Mouse (Mus musculus): ENCODE data around the gene Pdlim7.

Gene Pdlim7

GRCm38 (mm10) chr13:55486029-55486794 lies 27.3 kb downstream of the Pdlim7 start:
- peak; percentile 54 for DNase-seq (ENCODE audit: low read depth, low spot score)

GRCm38 (mm10) chr13:55484520-55485088 lies 28.9 kb downstream of the Pdlim7 start:
- no peak for DNase-seq (ENCODE audit: low read depth, low spot score)

- DNase-seq (ENCODE audit: low read depth, low spot score) = peak; percentile 96
Observed at GRCm38 (mm10) chr13:55483593-55483992, 29.9 kb downstream of the Pdlim7 start.

GRCm38 (mm10) chr13:55483071-55483470 lies 30.4 kb downstream of the Pdlim7 start:
- DNase-seq (ENCODE audit: low read depth, low spot score) = no peak

GRCm38 (mm10) chr13:55482542-55482941 lies 30.9 kb downstream of the Pdlim7 start:
- DNase-seq (ENCODE audit: low read depth, low spot score) = no peak

- no peak for DNase-seq (ENCODE audit: low read depth, low spot score)
Observed at GRCm38 (mm10) chr13:55479929-55480328, 33.5 kb downstream of the Pdlim7 start.

DNA sequence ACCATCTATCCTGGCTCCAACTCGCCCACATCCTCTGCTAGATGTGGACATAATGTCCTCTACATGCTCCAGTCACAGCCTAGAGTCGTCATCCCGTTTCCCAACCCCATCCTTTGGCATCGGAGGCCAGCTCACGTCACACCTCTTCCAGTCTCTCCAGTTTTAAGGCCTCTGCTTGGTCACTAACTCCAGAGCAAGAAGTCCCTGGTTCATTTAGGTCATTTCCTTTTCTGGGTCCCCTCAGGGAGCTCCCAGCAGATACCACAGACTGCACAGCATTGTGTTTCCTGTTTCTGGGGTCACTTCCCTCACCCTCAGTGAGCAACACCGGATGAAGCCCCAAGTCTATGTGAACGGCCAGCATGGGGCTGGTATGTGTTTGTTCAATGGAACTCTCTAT lies 34.5 kb downstream of the Pdlim7 start:
- no peak for DNase-seq (ENCODE audit: low read depth, low spot score)

GRCm38 (mm10) chr13:55478036-55478435 lies 35.4 kb downstream of the Pdlim7 start:
- DNase-seq (ENCODE audit: low read depth, low spot score) = peak; percentile 62

GRCm38 (mm10) chr13:55477492-55477891 lies 36.0 kb downstream of the Pdlim7 start:
- no peak for DNase-seq (ENCODE audit: low read depth, low spot score)

DNA sequence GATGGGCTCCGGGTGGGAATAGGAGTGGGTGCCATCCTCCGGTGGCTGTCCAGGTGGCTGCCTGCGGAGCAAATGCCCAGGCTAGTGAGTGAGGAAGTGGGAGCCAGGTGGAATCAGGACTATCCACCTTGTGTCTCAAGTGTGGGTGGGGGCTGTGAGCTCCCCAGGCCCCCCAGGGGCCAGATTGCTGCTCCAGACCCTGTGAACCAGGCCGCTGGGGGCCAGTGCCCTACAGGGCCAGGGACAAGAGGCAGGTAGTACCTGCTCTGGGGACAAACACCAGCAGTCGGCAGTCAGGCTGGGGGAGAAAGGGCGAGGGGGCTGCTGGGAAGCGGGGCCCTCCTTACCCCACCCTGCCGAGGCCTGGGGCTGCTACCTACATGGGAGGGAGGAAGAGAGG lies 37.2 kb downstream of the Pdlim7 start:
- no peak for DNase-seq (ENCODE audit: low read depth, low spot score)

DNA sequence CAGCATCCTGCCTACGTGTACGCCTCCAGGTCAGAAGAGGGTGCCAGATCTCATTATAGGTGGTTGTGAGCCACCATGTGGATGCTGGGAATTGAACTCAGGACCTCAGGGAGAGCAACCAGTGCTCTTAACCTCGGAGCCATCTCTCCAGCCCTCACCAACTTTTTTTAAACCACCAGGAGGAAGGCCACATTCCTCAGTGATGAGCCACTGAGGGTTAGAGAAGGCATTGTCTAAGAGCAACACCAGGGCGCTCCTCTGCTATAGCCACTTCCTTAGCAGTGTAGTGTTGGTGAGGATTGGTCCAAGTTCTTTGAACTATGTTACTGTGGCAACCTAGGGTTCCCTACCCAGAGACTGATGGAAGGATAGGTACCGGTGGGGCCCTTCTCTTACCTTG lies 37.7 kb downstream of the Pdlim7 start:
- no peak for DNase-seq (ENCODE audit: low read depth, low spot score)

GRCm38 (mm10) chr13:55474621-55475069 lies 38.8 kb downstream of the Pdlim7 start:
- DNase-seq (ENCODE audit: low read depth, low spot score) = peak; percentile 91

DNA sequence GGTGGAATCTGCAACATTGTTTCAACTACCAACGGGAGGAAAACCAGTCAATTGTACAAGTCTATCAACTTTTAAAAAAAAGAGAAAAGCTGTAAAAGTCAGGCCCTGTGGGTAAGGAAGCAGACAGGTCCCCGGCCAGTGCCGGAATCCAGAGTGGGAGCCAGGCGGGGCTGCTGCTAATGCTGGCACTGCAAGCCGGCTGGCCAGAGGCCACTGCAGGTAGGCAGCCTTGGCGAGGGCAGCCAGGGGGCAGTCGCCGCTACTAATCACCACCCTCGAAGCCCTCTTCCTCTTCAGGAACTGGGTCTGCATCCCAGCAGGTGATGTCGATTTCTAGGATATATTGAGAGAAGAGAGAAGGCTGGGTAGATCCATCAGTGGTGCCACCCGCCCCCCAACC lies 39.5 kb downstream of the Pdlim7 start:
- DNase-seq (ENCODE audit: low read depth, low spot score) = no peak

GRCm38 (mm10) chr13:55473076-55473831 lies 40.2 kb downstream of the Pdlim7 start:
- DNase-seq (ENCODE audit: low read depth, low spot score) = peak; percentile 54

GRCm38 (mm10) chr13:55472132-55473022 lies 41.1 kb downstream of the Pdlim7 start:
- peak; percentile 83 for DNase-seq (ENCODE audit: low read depth, low spot score)

- no peak for DNase-seq (ENCODE audit: low read depth, low spot score)
Observed at GRCm38 (mm10) chr13:55471819-55472131, 41.7 kb downstream of the Pdlim7 start.

GRCm38 (mm10) chr13:55471156-55471818 lies 42.2 kb downstream of the Pdlim7 start:
- peak; percentile 77 for DNase-seq (ENCODE audit: low read depth, low spot score)

- DNase-seq (ENCODE audit: low read depth, low spot score) = peak; percentile 95
Observed at GRCm38 (mm10) chr13:55470372-55470771, 43.1 kb downstream of the Pdlim7 start.

DNA sequence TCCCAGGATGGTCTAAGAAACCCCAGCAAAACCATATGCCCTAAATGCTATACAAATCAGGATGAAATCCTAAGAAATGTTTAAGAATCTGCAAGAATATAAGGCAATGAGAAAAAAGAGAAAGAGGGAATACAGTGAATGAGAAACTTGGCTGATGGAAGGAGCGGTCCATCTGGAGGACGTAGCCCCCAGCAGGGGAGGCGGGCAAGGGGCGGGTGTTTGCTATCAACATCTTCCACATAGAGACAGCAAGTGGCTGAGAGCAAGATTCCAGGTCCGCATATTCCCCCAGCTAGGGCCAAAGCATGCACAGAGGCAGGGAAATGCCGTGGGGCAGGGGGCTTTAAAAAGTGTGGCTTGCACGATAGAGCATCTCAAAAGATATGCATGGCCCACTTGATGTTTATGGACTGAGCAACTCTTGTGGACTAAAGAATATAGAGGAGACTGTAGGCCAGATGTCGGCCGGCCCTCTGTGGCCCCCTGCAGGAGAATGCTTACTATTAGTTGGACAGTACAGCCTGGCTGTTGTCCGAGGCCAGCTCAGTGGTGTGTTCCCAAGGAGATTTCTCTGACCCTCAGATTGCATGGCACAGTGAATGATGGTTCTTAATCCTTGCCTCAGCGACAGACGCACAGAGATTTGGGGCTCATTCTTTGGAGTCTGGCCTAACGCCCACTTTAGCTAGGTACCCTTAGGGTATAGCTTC lies 44.5 kb downstream of the Pdlim7 start:
- no peak for DNase-seq (ENCODE audit: low read depth, low spot score)

DNA sequence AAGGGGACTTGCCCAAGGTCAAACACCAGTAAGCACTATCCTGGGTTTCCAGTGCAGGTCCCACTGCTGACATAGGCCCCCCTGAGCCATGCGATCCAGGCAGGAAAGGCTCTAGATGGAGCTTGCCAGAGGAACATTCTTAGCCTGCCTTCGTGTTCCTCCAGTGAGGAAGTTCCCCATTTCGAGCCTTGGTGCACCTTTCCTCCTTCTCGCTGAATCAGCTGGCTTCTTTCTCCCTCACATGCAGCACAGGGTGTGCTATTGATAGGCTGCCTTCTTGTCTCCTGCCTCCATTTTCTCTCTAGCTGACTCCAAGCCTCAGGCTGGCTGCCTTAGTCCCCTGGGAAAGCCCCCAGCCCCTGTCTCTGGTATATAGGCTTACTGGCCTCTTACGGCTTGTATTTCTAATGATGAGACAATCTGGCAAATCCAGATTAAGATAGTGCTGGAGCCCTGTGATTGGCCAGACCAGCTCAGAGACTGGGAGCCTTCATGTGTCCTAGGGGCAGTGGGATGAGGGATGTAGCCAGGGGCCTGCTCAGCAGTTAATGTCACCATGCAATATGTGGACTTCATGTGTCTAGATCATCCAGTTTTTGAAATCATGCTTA lies 47.5 kb downstream of the Pdlim7 start:
- DNase-seq (ENCODE audit: low read depth, low spot score) = peak; percentile 65
